Mouse (Mus musculus): Measurements from ENCODE around the gene Fam83e. TPM values are rescaled to one million over a fixed set of nuclear protein-coding genes. Genes with fewer than 3 reads are reported as not detected.

Gene Fam83e
- total and polyA plus RNA-seq, 2 experiments from 2014 or later: 0.16 TPM; not detected in 1

- Histone ChIP-seq H3K4me3 (ENCODE audit: low read depth, low read length) (no peak overlapping the region), H3K9me3 (ENCODE audit: low read length) (no peaks in the 10 kb centered on the region), H3K27me3 (ENCODE audit: insufficient read depth, low read length) (no peaks in the 10 kb centered on the region), H3K36me3 (ENCODE audit: insufficient read depth, low read length) (peaks cover 5% of the 10 kb centered on the region), H3K4me1 (ENCODE audit: insufficient read depth, low read length) (no peaks in the 10 kb centered on the region), H3K9ac (replicated peaks; ENCODE audit: low read length, poor library complexity, severe bottlenecking) (no peak overlapping the region), H3K4me2 (ENCODE audit: low read depth, low read length, poor library complexity, severe bottlenecking) (no peak overlapping the region), H3K27ac (ENCODE audit: low read depth, low read length) (no peak overlapping the region)
- DNase-seq (ENCODE audit: low spot score): no peak
- 18% methylated on average over 16 of the region's 16 CpGs for WGBS
- TF ChIP-seq CTCF (IDR thresholded peaks at IDR 0.05): peak; percentile 64
- ATAC-seq (ENCODE audit: low FRiP score): no peak
Measured at GRCm38 (mm10) chr7:45730727-45731431, 9.9 kb downstream of the Fam83e start.

- no peak for TF ChIP-seq CTCF (IDR thresholded peaks at IDR 0.05)
- no peaks in the 10 kb centered on the region for H3K36me3 ChIP-seq (ENCODE audit: insufficient read depth, low read length)
- H3K4me2 ChIP-seq (ENCODE audit: low read depth, low read length, poor library complexity, severe bottlenecking): no peak overlapping the region
- no peaks in the 10 kb centered on the region for H3K27me3 ChIP-seq (ENCODE audit: insufficient read depth, low read length)
- H3K4me1 ChIP-seq (ENCODE audit: insufficient read depth, low read length): no peaks in the 10 kb centered on the region
- H3K27ac ChIP-seq (ENCODE audit: low read depth, low read length): no peak overlapping the region
- H3K4me3 ChIP-seq (ENCODE audit: low read depth, low read length): no peak overlapping the region
- DNase-seq (ENCODE audit: low spot score): no peak
- no peak for ATAC-seq (ENCODE audit: low FRiP score)
- no peak overlapping the region for H3K9ac ChIP-seq (replicated peaks; ENCODE audit: low read length, poor library complexity, severe bottlenecking)
- 86% methylated on average over 5 of the region's 5 CpGs for WGBS
- H3K9me3 ChIP-seq (ENCODE audit: low read length): no peaks in the 10 kb centered on the region
Measured at GRCm38 (mm10) chr7:45733477-45733876, 12.5 kb downstream of the Fam83e start.

- peak; percentile 87 for TF ChIP-seq CTCF (IDR thresholded peaks at IDR 0.05)
- Histone ChIP-seq H3K27me3 (ENCODE audit: insufficient read depth, low read length) (no peaks in the 10 kb centered on the region), H3K4me1 (ENCODE audit: insufficient read depth, low read length) (no peaks in the 10 kb centered on the region), H3K9me3 (ENCODE audit: low read length) (no peaks in the 10 kb centered on the region), H3K4me3 (ENCODE audit: low read depth, low read length) (no peak overlapping the region), H3K36me3 (ENCODE audit: insufficient read depth, low read length) (no peaks in the 10 kb centered on the region), H3K9ac (replicated peaks; ENCODE audit: low read length, poor library complexity, severe bottlenecking) (no peak overlapping the region), H3K27ac (ENCODE audit: low read depth, low read length) (no peak overlapping the region), H3K4me2 (ENCODE audit: low read depth, low read length, poor library complexity, severe bottlenecking) (no peak overlapping the region)
- WGBS: 9% methylated on average over 9 of the region's 9 CpGs
- DNase-seq (ENCODE audit: low spot score) (peak; percentile 87), ATAC-seq (ENCODE audit: low FRiP score) (peak; percentile 83; the same call in 1 of the 2 replicates)
Measured at GRCm38 (mm10) chr7:45739162-45739763, 18.3 kb downstream of the Fam83e start.

- H3K4me3 ChIP-seq (ENCODE audit: low read depth, low read length): no peak overlapping the region
- DNase-seq (ENCODE audit: low spot score) (no peak), ATAC-seq (ENCODE audit: low FRiP score) (no peak)
- no peak for TF ChIP-seq CTCF (IDR thresholded peaks at IDR 0.05)
- whole genome bisulfite sequencing: 68% methylated on average over 10 of the region's 10 CpGs
- no peaks in the 10 kb centered on the region for H3K27me3 ChIP-seq (ENCODE audit: insufficient read depth, low read length)
- H3K4me1 ChIP-seq (ENCODE audit: insufficient read depth, low read length): no peaks in the 10 kb centered on the region
- no peaks in the 10 kb centered on the region for H3K36me3 ChIP-seq (ENCODE audit: insufficient read depth, low read length)
- no peak overlapping the region for H3K9ac ChIP-seq (replicated peaks; ENCODE audit: low read length, poor library complexity, severe bottlenecking)
- H3K9me3 ChIP-seq (ENCODE audit: low read length): no peaks in the 10 kb centered on the region
- H3K27ac ChIP-seq (ENCODE audit: low read depth, low read length): no peak overlapping the region
- no peak overlapping the region for H3K4me2 ChIP-seq (ENCODE audit: low read depth, low read length, poor library complexity, severe bottlenecking)
Measured at GRCm38 (mm10) chr7:45739820-45740219, 18.8 kb downstream of the Fam83e start.

- Histone ChIP-seq H3K4me3 (ENCODE audit: low read depth, low read length) (no peak overlapping the region), H3K27ac (ENCODE audit: low read depth, low read length) (no peak overlapping the region), H3K4me2 (ENCODE audit: low read depth, low read length, poor library complexity, severe bottlenecking) (no peak overlapping the region), H3K27me3 (ENCODE audit: insufficient read depth, low read length) (no peaks in the 10 kb centered on the region), H3K9me3 (ENCODE audit: low read length) (no peaks in the 10 kb centered on the region), H3K9ac (replicated peaks; ENCODE audit: low read length, poor library complexity, severe bottlenecking) (no peak overlapping the region), H3K4me1 (ENCODE audit: insufficient read depth, low read length) (no peaks in the 10 kb centered on the region), H3K36me3 (ENCODE audit: insufficient read depth, low read length) (no peaks in the 10 kb centered on the region)
- ATAC-seq (ENCODE audit: low FRiP score) (no peak), DNase-seq (ENCODE audit: low spot score) (no peak)
- 85% methylated on average over 12 of the region's 12 CpGs for WGBS
- TF ChIP-seq CTCF (IDR thresholded peaks at IDR 0.05): no peak
Measured at GRCm38 (mm10) chr7:45741308-45741707, 20.3 kb downstream of the Fam83e start.

- Histone ChIP-seq H3K4me2 (ENCODE audit: low read depth, low read length, poor library complexity, severe bottlenecking) (peak overlapping the region; percentile 18; the same call in 1 of the 2 replicates), H3K27me3 (ENCODE audit: insufficient read depth, low read length) (no peaks in the 10 kb centered on the region), H3K4me3 (ENCODE audit: low read depth, low read length) (no peak overlapping the region), H3K9ac (replicated peaks; ENCODE audit: low read length, poor library complexity, severe bottlenecking) (no peak overlapping the region), H3K36me3 (ENCODE audit: insufficient read depth, low read length) (no peaks in the 10 kb centered on the region), H3K4me1 (ENCODE audit: insufficient read depth, low read length) (no peaks in the 10 kb centered on the region), H3K27ac (ENCODE audit: low read depth, low read length) (no peak overlapping the region), H3K9me3 (ENCODE audit: low read length) (no peaks in the 10 kb centered on the region)
- ATAC-seq (ENCODE audit: low FRiP score): no peak
- WGBS: 41% methylated on average over 11 of the region's 11 CpGs
- no peak for TF ChIP-seq CTCF (IDR thresholded peaks at IDR 0.05)
- no peak for DNase-seq (ENCODE audit: low spot score)
Measured at GRCm38 (mm10) chr7:45741777-45742176, 20.8 kb downstream of the Fam83e start.
